ENCODE assay signal across 24 mouse cellular contexts in the genomic region with DNA sequence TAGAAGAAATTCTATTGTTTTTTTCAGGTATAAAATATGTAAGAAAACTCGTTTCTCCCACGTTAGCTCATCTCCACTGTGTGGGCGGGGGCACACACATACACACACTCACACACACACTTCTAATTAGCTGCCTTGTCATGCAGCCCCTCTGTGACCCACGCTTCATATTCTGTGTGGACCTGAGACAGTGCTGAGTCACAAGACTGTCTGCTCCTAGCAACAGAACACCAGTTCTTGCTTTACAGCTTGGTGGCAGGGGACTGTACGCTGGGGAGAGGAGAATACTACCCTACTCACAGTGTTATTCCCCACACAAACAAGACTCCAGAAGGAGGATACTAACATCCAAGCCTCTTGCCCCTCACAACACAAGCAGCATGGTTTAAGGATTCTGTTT.
A peak's percentile ranks its signal among the peaks of the same experiment; 100 is the strongest.
DNase-seq lines count a peak whose midpoint lies in the region; ATAC-seq and TF ChIP-seq lines count a peak whose summit lies in the region.
"Had no signal": no experiment of that assay in that cellular context is flagged by ENCODE, and none has a peak within 500 bp of the region (broad histone marks: within the 10 kb centered on the region; RNA-seq: fewer than 3 reads in every experiment).

No protein-coding gene starts in this region.

- no peak overlapping the region for H3K27ac ChIP-seq in forebrain, embryonic 11.5 days (ENCODE audit: low read depth, low read length)
- no peak overlapping the region for H3K27ac ChIP-seq in forebrain, embryonic 10.5 days
- peak overlapping the region; percentile 77; the same call in 1 of the 2 replicates for H3K27ac ChIP-seq in layer of hippocampus, adult 2 months
- no peak overlapping the region for H3K27ac ChIP-seq in midbrain, embryonic 11.5 days (ENCODE audit: low read depth, low read length)
- H3K27ac ChIP-seq in midbrain, embryonic 10.5 days (replicated peaks), result no peak overlapping the region
- H3K27ac ChIP-seq in olfactory bulb, adult 2 months (ENCODE audit: insufficient read depth, low read depth, low read length), result 0 out of 2 replicates have a peak overlapping the region, but pooled peaks have one; percentile 19
- H3K27ac ChIP-seq: embryonic facial prominence, embryonic 13.5 days; gastrocnemius, adult 2 months; heart, embryonic 15.5 days had no signal

- no peak for ATAC-seq in forebrain, embryonic 11.5 days (replicated peaks; ENCODE audit: low FRiP score)
- ATAC-seq in midbrain, embryonic 11.5 days (ENCODE audit: low FRiP score), result no peak
- ATAC-seq: activated CD4-positive, CD25-positive, alpha-beta regulatory T cell, adult 4 months; CD4-positive, CD25-positive, alpha-beta regulatory T cell, adult 4 months; forebrain, embryonic 14.5 days; hindbrain, embryonic 16.5 days; Patski had no signal

- DNase-seq in forebrain, embryonic 11.5 days (ENCODE audit: low spot score), result peak; percentile 42
- DNase-seq in forebrain, embryonic 10.5 days (ENCODE audit: extremely low spot score, low spot score), result no peak
- no peak for DNase-seq in layer of hippocampus, adult 2 months (ENCODE audit: low spot score in 2 of 2)
- DNase-seq in layer of hippocampus, postnatal 25 days (ENCODE audit: extremely low spot score in 1 of 2, low spot score in 1 of 2), result no peak
- DNase-seq in midbrain, embryonic 11.5 days (ENCODE audit: low spot score, missing footprints), result peak; percentile 57
- no peak for DNase-seq in midbrain, embryonic 10.5 days (ENCODE audit: low spot score)
- DNase-seq in gastrocnemius, postnatal 4 days (ENCODE audit: low spot score in 2 of 2), result no peak
- DNase-seq: adrenal gland, postnatal 14 days; B cell, adult 2 months; cerebellum, adult 18-20 months; cerebellum, adult 9-11 months; cerebellum, postnatal 36 days; gastrocnemius, adult 2 months; gastrocnemius, postnatal 25 days; heart, postnatal 36 days had no signal

- no peak for TF ChIP-seq POLR2A in olfactory bulb, adult 2 months (IDR thresholded peaks at IDR 0.05; ENCODE audit: insufficient read depth, low read depth, low read length)

- no peak for TF ChIP-seq CTCF in layer of hippocampus, adult 2 months (conservative IDR thresholded peaks at IDR 0.05)
- no peak for TF ChIP-seq CTCF in olfactory bulb, adult 2 months (IDR thresholded peaks at IDR 0.05; ENCODE audit: insufficient read depth, low read depth, low read length)

- H3K4me1 ChIP-seq in forebrain, embryonic 11.5 days (replicated peaks; ENCODE audit: control insufficient read depth, insufficient read depth, low read length), result peaks cover 2% of the 10 kb centered on the region; the same call in 1 of the 2 replicates
- H3K4me1 ChIP-seq in forebrain, embryonic 10.5 days, result peaks cover 15% of the 10 kb centered on the region
- H3K4me1 ChIP-seq in midbrain, embryonic 11.5 days (ENCODE audit: control insufficient read depth, insufficient read depth, low read length), result no peaks in the 10 kb centered on the region
- H3K4me1 ChIP-seq in midbrain, embryonic 10.5 days, result peaks cover 11% of the 10 kb centered on the region; the same call in 1 of the 2 replicates
- H3K4me1 ChIP-seq in olfactory bulb, adult 2 months (ENCODE audit: control insufficient read depth, insufficient read depth, low read length), result peaks cover 14% of the 10 kb centered on the region
- H3K4me1 ChIP-seq: heart, embryonic 15.5 days had no signal

- H3K36me3 ChIP-seq in forebrain, embryonic 11.5 days (ENCODE audit: control insufficient read depth, insufficient read depth, low read length), result no peaks in the 10 kb centered on the region
- H3K36me3 ChIP-seq in forebrain, embryonic 10.5 days (replicated peaks), result no peaks in the 10 kb centered on the region
- no peaks in the 10 kb centered on the region for H3K36me3 ChIP-seq in midbrain, embryonic 11.5 days (ENCODE audit: control insufficient read depth, insufficient read depth, low read length)
- no peaks in the 10 kb centered on the region for H3K36me3 ChIP-seq in midbrain, embryonic 10.5 days
- H3K36me3 ChIP-seq: embryonic facial prominence, embryonic 13.5 days; G1E; heart, embryonic 15.5 days had no signal

- no peak overlapping the region for H3K9ac ChIP-seq in forebrain, embryonic 11.5 days (ENCODE audit: low read length)
- H3K9ac ChIP-seq in midbrain, embryonic 11.5 days (ENCODE audit: low read length), result no peak overlapping the region
- H3K9ac ChIP-seq: embryonic facial prominence, embryonic 13.5 days; heart, embryonic 15.5 days had no signal

- no peaks in the 10 kb centered on the region for H3K27me3 ChIP-seq in forebrain, embryonic 11.5 days (ENCODE audit: control insufficient read depth, insufficient read depth, low read length)
- H3K27me3 ChIP-seq in forebrain, embryonic 10.5 days (ENCODE audit: poor library complexity, severe bottlenecking), result peaks cover 20% of the 10 kb centered on the region
- peaks cover 4% of the 10 kb centered on the region for H3K27me3 ChIP-seq in midbrain, embryonic 11.5 days (ENCODE audit: control insufficient read depth, insufficient read depth, low read length)
- H3K27me3 ChIP-seq in midbrain, embryonic 10.5 days (ENCODE audit: low read depth, poor library complexity, severe bottlenecking), result peaks cover 19% of the 10 kb centered on the region
- H3K27me3 ChIP-seq: Patski had no signal

- H3K4me3 ChIP-seq in forebrain, embryonic 11.5 days (ENCODE audit: low read depth, low read length), result no peak overlapping the region
- no peak overlapping the region for H3K4me3 ChIP-seq in forebrain, embryonic 10.5 days
- no peak overlapping the region for H3K4me3 ChIP-seq in layer of hippocampus, adult 2 months
- no peak overlapping the region for H3K4me3 ChIP-seq in midbrain, embryonic 11.5 days (ENCODE audit: low read depth, low read length)
- no peak overlapping the region for H3K4me3 ChIP-seq in midbrain, embryonic 10.5 days
- no peak overlapping the region for H3K4me3 ChIP-seq in olfactory bulb, adult 2 months (ENCODE audit: insufficient read depth, low read depth, low read length)
- H3K4me3 ChIP-seq: embryonic facial prominence, embryonic 13.5 days; gastrocnemius, adult 2 months; heart, embryonic 15.5 days had no signal

- 88% methylated on average over 5 of the region's 5 CpGs for WGBS in forebrain, embryonic 11.5 days
- 91% methylated on average over 5 of the region's 5 CpGs for WGBS in forebrain, embryonic 10.5 days
- 91% methylated on average over 5 of the region's 5 CpGs for WGBS in midbrain, embryonic 11.5 days
- 84% methylated on average over 5 of the region's 5 CpGs for WGBS in midbrain, embryonic 10.5 days
- WGBS in olfactory bulb, adult 2 months, result 46% methylated on average over 5 of the region's 5 CpGs

- H3K4me2 ChIP-seq in forebrain, embryonic 11.5 days (ENCODE audit: low read depth, low read length, severe bottlenecking), result no peak overlapping the region
- H3K4me2 ChIP-seq in midbrain, embryonic 11.5 days, result no peak overlapping the region
- H3K4me2 ChIP-seq: embryonic facial prominence, embryonic 13.5 days; heart, embryonic 15.5 days had no signal

- no peaks in the 10 kb centered on the region for H3K9me3 ChIP-seq in forebrain, embryonic 11.5 days (ENCODE audit: control insufficient read depth, low read length)
- H3K9me3 ChIP-seq in forebrain, embryonic 10.5 days, result no peaks in the 10 kb centered on the region
- H3K9me3 ChIP-seq in midbrain, embryonic 11.5 days (ENCODE audit: control insufficient read depth, low read length), result no peaks in the 10 kb centered on the region
- H3K9me3 ChIP-seq in midbrain, embryonic 10.5 days (replicated peaks), result no peaks in the 10 kb centered on the region
- H3K9me3 ChIP-seq: embryonic facial prominence, embryonic 13.5 days; G1E; heart, embryonic 15.5 days had no signal

Comparison
In these comparisons a context has a peak if more than half of its experiments do, and no peak if none do; other contexts are left out.
1. DNase-seq: peak in forebrain, embryonic 11.5 days (single experiment) and midbrain, embryonic 11.5 days (single experiment); none in forebrain, embryonic 10.5 days (single experiment), layer of hippocampus, adult 2 months (0 of 2), layer of hippocampus, postnatal 25 days (0 of 2), midbrain, embryonic 10.5 days (single experiment) and gastrocnemius, postnatal 4 days (0 of 2).
2. H3K27ac ChIP-seq: peak in layer of hippocampus, adult 2 months (single experiment) and olfactory bulb, adult 2 months (single experiment); none in forebrain, embryonic 11.5 days (single experiment), forebrain, embryonic 10.5 days (single experiment), midbrain, embryonic 11.5 days (single experiment) and midbrain, embryonic 10.5 days (single experiment).